Mouse (Mus musculus): ENCODE measurements around the gene Tyro3.

Gene Tyro3

DNA sequence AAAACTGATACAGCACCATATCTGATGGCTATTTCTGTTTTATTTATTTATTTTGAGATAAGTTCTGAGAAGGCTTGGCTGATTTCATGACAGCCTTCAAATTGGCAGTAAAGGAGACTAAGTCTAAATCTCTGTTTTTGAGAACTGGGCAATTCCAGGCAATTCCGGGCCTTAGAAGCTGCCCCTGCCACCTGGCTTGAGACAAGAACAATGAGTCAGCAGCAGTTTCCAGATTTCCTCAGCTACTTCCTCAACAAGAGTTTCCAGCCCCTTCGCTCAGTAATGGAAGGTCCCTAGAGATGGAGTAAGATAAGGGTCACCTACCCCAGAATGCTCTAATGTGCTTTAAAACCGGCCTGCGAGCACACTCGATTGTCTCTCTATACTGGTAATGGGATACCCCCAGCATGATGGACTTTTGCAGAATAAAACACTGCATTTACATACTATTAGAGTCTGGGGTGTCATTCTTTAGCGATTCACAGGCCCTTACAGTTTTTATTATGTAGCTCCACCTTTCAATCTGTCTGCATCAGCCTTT, 57.8 kb downstream of the Tyro3 start:
- DNase-seq (ENCODE audit: low spot score in 2 of 2), result no peak

DNA sequence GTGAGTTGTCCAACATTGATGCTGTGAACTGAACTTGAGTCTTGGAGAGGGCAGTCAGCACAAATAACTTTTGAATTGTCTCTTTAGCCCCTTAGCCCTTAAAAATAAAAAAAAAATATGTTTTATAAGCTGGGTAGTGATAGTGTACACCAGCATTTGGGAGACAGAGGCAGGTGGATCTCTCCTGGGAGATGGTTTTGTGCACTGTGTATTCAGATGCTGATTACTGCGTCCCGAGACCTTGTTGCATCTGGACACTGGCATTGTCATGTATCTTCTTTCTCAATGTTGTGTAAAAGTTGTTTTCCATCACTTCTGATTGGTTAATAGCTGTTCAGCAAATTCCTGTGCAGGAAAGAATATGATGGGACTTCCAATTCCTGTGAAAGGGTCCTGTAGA, 59.8 kb downstream of the Tyro3 start:
- no peak for DNase-seq (ENCODE audit: low spot score in 2 of 2)

DNA sequence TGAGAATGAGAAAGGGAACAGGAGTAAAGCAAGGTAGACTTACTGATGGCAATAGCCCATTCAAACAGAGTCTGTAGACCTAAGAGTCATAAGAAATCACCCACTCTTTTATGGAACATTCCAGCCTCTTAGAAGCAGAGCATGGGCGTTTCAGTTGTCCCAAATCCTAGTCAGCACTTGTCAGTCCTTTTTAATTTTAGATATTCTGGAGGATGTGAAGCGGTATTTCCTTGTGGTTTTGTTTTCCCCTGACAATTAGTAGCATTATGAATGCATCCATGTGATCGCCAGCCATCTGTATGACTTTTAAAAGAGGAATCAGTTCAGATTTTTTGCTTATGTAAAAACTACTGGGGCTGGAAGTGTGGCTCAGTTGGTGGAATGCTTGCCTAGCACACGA, 67.0 kb downstream of the Tyro3 start:
- DNase-seq (ENCODE audit: low spot score in 2 of 2), result no peak

Measured in spleen, postnatal 4 days (tissue).